Mouse (Mus musculus): ENCODE results near the gene Zfp771.

The Zfp771 gene

DNA sequence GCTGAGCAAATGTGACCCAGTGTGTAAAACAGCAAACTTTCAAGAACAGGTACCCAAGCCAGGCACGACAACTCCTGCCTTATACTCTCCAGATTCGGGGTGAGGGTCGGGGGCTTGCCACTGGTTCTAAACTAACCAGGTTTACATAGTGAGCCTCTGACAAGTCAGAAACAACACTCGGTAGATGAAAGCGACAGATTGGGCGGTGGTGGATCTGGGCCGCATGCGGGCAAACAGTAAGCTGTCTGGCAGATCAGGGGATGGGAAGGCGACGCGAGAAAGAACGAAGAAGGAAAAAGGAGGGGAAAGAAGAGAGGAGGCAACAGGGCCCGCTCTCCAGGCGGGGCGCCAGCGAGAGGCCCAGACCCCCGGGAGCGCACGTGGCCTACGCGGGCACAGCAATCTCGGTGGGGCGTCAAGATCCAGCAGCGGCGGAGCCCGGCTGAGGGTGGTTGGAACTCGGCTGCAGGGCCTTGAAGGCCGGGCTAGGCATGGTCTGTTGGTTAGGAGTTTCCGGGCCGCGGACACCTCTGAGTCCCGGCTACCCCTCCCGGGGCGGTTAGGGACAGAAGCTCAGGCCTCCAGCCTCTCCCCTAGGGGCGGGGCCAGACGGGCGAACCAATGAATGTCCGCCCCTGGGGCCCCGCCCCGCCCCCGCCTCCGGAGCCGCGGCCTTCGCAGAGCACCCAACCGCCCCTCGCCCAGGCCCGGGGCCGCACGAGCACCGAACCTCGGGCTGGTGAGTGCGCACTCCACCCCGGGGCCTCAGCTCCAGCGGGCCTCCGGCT is at the start of gene Zfp771:
TSS of gene Zfp771 (plus strand) at position 405 of the 788 bp plus-strand sequence.
- TF ChIP-seq GATA4 (IDR thresholded peaks at IDR 0.05; ENCODE audit: insufficient replicate concordance, low read length) = no peak

DNA sequence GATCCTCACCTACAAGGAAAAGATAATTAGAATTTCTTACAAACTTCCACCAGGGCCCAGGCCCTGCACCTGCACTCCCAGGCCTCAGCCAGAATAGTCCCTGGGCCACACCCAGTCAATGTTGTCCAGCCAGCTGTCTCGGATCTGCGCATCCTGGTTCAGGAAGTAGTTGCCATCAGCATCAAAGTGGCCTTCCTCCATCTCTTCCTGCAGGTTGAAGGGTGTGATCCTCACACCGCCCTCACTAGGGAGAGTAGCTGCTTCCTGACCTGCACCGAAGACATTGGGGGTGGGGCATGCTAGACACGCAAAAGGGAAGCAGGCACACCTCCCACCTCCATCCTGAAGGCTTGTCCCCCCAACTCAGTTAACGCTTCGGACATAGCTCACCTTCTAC is 49.4 kb upstream of the Zfp771 start:
- TF ChIP-seq GATA4 (IDR thresholded peaks at IDR 0.05; ENCODE audit: insufficient replicate concordance, low read length) = no peak

DNA sequence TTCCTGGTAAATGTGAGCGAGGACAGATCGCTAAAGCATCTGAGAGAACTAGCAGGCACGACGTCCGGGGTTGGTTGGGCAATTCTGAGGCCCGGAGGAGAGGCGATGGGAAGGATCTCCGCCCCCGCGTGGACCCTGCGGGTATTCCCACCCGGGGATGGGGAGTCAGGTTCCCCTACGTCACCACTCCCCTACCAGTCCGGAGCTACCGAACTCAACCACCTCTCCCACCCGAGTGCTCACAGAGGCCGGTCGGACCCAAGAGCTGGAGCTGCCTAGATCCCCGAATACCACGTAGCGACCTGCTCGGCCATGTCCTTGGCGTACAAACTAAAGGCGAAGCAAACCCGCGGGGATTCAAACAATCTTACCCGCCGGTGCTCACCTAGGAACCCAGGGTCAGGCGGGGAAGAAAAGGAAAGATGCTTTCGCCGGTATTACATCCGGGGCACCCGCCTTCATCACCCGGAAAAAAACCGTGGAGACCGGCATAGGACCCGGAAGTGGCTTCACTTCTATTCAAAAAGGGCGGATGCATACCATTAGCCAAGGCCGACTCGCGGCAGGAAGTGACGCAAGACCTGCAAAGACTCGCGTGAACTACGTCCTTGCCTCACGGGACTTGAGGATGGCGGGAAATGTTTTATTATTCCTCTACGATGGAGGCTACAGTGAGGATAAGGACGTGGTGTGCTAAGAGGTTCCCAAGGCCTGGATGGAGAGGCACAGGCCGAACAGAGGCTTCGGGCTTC is 48.4 kb upstream of the Zfp771 start, which contains the start of gene Cd2bp2:
TSS of gene Cd2bp2 (minus strand) at position 507 of the 752 bp plus-strand sequence.
- TF ChIP-seq GATA4 (IDR thresholded peaks at IDR 0.05; ENCODE audit: insufficient replicate concordance, low read length) = no peak

DNA sequence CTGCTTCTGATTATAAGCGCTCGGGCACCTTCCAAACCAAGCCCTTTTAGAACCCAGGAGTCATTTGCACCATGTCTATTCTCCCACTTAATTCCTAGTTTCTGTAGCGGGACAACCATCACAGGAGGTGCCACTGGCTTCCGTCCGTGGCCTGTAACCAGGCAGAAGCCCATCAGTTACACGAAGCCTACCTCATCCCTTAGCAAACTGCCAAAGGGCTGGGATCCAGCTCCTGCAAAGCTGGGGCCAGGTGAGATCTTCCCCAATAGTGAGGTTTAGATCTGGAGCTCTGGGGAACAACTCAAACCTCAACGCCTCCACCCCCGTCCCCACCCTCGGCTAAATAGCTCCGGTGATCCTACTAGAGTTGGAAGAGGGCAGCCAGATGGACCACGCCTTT is 47.6 kb upstream of the Zfp771 start:
- TF ChIP-seq GATA4 (IDR thresholded peaks at IDR 0.05; ENCODE audit: insufficient replicate concordance, low read length) = no peak

DNA sequence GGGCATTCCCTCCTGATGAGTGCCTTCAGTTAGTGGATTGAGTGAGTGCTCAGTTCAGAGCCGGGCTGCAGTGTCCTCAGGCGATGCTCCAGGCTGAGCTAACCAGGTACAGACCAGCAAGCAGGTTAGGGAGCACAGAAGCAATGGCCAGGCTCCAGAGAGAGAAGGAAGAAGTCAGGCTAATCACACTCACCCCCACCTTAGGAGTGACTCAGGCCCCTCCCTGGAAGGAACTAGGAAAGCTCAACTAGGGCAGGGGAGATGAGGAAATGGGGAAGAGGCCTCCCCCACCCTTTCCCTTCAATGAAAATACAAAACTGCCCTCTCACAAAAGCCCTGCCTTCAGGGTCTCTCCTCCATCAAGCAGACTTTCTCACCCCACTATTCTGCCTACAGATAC is 37.5 kb upstream of the Zfp771 start:
- TF ChIP-seq GATA4 (IDR thresholded peaks at IDR 0.05; ENCODE audit: insufficient replicate concordance, low read length) = no peak

DNA sequence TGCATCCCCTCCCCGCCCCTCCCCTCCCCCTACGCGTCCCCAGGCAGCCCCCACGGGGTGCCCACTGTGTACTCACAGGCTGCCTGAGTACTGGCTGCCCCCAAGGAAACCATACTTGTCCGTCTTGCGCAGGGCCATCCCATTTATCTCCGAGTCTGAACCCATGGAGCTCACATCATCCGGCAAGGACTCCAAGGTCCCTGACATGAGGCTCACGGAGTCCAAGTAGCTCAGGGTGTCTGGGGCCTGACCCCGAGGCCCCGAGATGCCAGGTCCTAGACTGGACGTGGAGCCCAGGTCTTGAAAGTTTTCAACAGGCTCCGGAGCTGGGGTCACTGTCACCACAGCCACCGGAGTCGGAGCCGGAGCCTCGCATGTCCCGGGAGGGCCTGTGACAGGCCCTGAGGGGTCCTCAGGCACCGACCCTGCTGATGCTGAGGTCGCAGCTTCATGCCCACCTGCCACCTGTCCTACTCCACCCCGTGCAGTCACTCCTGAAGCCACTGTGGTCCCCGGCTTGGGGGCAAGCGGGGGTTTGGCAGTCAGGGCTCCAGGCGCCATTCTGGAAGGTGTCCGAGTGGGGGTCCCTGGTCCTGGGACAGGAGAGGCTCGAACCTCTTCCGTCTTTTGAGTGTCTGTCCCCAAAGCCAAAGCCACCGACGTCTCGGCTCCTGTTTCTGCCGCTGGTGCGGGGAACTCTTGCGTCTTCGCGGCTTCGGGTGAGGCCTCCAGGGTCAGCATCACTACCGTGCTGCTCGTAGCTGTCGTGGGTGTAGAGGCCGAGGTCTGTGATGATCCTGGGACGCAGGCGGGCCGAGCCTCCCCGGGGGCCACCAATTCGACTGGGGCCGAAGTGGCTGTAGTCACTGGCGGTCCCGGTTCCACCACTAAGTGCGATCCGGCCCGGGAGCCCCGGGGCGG is 36.4 kb upstream of the Zfp771 start:
- TF ChIP-seq GATA4 (IDR thresholded peaks at IDR 0.05; ENCODE audit: insufficient replicate concordance, low read length) = no peak

DNA sequence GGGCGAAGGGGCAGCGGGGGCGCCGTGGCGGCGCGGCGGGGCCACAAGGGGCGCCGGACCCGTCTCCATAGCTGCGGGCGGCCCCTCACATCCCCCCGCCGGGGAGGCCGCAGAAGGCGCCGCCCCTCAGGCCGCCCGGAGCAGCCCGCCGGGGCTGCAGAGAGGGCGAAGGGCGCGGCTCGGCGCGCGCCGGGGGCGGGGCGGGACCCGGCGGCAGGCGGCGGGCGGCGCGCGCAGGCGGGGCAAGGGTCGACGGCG is 35.9 kb upstream of the Zfp771 start, which contains the start of gene Tbc1d10b:
TSS of gene Tbc1d10b (minus strand) at position 174 of the 258 bp plus-strand sequence.
- TF ChIP-seq GATA4 (IDR thresholded peaks at IDR 0.05; ENCODE audit: insufficient replicate concordance, low read length) = no peak

DNA sequence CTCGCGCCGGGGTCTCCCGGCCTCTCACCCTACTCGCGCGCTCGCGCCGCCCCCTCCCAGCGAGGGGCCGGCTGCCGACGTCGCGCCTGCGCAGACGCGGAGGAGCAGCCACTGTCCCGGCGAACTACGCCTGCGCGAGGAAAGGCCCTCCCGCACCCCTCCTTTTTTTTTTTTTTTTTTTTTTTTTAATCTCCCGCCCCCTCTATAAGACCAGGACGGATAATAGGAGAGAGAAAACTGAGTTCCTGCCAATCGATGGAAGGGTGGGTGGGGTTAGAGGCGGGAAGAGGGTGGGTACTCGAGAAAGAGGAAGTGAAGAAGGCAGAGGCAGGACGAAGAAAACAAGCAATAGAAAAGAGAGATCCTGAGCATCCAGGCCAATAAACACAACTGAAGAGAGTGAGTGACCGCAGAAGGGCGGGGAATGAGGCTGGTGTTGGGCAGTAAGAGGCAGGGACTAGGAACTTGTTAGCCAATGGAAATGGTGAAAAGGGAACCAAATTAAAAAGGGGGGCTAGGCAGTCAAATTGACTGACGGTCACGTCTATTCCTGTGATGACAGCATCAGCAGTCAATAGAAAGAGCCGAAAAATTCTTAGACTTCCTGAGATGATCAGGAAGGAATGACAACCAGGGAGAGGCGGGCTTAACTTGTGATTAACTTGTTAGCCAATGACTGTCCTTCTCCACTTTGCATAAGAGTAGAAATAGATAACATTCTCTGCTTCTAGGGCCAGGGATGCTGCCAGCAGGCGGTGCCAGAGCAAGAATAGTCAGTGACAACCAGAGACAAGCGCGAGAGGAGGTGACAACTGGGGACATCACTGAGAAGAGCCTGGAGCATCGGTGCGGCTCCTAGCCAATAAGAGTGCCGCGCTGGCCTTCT is 35.3 kb upstream of the Zfp771 start, which contains the start of gene Mylpf:
TSS of gene Mylpf (plus strand) at position 338 of the 886 bp plus-strand sequence.
- TF ChIP-seq GATA4 (IDR thresholded peaks at IDR 0.05; ENCODE audit: insufficient replicate concordance, low read length) = peak; percentile 88

DNA sequence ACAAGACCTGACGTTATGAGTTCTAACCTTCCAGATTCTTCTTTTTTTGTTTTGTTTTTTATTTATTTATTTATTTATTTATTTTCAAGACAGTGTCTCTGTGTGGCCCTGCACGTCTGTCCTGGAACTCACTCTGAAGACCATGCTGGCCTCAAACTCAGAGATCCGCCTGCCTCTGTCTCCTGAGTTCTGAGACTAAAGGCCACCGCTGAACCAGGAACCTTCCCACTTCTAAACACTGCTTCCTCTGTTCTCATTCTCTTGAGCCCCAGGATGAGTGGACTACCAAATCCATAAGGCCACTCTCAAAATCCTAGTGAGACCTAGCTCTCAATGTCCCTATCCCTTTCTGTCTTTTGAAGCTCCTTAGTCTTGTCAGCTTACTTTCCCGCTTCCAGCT is 34.2 kb upstream of the Zfp771 start:
- TF ChIP-seq GATA4 (IDR thresholded peaks at IDR 0.05; ENCODE audit: insufficient replicate concordance, low read length) = no peak

DNA sequence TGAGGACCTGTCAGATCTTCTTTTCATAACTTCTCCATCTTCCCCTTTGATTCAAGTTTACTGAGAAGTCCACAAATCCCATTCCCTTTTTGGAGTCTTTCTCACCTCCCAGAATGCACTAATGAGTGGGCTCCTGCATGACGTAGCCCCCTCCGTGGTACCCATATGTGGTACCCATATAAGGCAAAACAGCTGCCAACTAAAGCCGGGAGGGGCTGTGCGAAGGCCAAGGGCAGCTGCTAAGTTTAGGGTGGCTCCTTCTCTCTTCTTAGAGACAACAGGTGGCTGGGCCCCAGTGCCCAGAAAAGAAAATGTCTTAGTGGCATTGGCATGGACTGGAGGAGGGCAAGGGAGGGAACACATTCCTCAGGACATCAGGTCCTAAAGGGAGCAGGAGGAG is 33.8 kb upstream of the Zfp771 start:
- no peak for TF ChIP-seq GATA4 (IDR thresholded peaks at IDR 0.05; ENCODE audit: insufficient replicate concordance, low read length)

DNA sequence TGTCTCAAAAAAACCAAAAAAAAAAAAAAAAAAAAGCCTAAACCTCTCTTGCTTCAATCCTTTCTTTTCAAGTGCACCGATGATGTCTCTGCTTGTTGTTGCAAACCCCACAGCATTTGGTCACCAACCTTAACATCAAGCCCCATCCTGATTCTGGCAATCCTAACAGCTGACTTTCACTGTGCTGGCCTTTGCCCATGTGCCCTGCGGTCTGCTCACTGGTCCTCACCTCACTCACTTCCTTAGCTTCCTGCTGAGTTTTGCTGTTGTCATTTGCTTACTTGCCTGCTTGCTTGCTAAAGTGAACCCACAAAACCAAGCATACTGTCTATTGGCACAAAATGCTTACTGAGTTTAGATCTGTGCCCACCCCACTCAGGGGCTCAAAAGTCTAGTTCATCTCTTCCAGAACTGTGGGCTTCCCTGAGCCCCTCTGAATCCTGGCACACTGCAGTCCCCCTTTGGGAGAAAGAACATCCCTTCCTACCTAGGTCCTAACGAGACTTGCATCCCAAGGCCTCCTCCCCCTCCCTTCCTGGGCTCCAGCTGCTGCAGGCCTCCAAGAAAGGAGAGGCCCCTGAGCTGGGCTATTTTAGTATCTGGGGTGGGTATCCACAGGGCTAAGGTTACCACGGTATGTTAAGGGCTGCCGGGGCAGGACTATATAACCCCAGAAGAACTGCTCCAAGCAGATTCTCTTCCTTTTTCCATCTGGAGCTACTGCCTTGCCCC is 32.9 kb upstream of the Zfp771 start:
- no peak for TF ChIP-seq GATA4 (IDR thresholded peaks at IDR 0.05; ENCODE audit: insufficient replicate concordance, low read length)

DNA sequence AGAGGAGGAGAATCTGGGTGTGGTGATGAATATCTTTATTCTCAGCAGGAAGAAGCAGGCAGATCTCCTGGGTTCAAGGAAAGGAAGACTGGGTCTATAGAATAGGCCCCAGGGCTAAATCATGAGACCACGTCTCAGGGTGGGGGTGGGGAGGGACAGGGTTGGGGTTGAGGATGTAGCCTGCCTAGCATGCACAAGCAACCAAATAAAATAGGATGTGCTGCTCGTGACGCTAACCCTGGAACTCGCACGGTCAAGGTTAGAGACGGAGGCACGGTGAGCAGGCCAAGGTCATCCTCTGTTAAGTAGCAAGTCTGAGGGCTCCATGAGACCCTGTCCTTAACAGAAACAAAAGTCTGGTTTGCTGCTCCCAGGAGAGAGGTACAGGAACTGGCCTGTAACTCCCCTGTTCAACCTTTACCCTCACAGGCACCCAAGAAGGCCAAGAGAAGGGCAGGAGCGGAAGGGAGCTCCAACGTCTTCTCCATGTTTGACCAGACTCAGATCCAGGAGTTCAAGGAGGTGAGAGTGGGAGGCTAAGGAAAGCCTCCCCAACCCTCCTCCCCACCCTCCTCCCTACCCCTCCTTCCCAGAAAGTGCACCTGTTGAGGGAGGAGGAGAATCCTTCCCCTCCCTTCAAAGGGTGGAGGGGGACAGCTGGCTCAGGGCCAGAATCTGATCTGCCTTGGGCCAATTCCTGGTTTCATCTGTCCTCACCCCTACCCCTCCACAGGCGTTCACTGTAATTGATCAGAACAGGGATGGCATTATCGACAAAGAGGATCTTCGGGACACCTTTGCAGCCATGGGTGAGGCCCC is 31.4 kb upstream of the Zfp771 start:
- TF ChIP-seq GATA4 (IDR thresholded peaks at IDR 0.05; ENCODE audit: insufficient replicate concordance, low read length) = no peak

DNA sequence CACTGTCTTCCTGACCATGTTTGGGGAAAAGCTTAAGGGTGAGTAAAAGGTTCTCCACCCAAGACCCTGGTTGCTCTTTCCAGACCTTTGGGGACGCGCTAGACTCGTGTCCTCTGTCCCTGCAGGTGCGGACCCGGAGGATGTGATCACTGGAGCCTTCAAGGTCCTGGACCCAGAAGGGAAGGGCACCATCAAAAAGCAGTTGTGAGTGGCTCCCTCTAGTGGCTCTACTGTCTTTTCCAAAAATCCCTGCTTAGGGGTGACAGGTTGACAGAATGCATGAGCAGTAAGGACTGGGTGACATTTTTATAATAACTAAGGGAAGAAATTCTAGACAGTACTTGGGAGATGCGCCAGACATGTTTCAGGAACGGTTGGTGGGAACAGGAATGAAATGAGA is 30.6 kb upstream of the Zfp771 start:
- TF ChIP-seq GATA4 (IDR thresholded peaks at IDR 0.05; ENCODE audit: insufficient replicate concordance, low read length) = no peak

All from liver, adult (tissue).